Mouse (Mus musculus) adrenal gland, adult 2 months (tissue): ENCODE measurements at regions not wholly inside any gene's neighbourhood (a gene's known extent, or its start where the extent isn't known, plus 50 kb on each side); places are given as distances from the start of the nearest gene placed in this dataset.
"Not testable (repeated sequence)": the region's sequence is repeated elsewhere in the genome, so short reads cannot be mapped to it uniquely, and the experiment has no call there.

ENCODE experiments used
- DNase-seq: peaks from one replicate; pipeline ENCODE4 v3.0.0; 2021

DNA sequence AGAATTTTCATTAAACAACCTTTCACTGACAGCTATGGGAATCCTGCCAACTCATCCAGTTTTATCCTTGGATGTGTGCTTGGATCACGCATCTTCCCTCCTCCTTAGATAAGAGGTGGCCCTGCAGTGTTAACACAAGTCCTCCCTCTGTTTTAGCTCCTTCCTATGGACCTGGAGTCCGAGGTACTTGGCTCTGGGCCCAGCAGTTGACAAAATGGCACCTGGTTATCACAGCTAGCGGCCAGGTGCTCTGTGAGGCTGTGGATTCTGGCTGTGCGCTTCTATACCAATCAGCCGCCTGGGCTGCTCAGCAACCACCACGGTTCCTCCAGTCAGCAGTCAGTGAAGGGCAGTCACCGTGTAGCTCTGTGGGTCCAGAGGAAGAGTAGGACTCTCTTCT, 157.4 kb downstream of the Prdm2 start:
- peak; percentile 42 for DNase-seq

DNA sequence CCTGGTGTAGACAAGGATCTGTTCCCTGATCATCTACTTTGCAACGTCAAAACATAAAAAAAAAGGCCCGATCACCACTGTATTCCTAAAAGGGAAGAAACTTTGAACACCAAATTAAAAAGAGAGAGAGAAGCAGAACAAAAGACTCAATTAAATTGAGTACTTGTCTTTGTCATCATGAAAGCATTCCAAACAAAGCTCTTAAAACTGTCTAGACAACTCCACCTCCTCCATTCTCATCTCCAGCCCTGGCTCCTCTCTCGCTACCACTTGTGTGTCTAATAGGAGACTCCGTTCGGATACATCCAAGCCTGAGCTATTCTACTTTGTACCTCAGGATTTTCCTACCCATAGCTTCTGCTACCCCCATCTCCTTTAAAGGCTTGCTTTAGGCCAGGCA, 159.8 kb downstream of the Prdm2 start:
- no peak for DNase-seq

DNA sequence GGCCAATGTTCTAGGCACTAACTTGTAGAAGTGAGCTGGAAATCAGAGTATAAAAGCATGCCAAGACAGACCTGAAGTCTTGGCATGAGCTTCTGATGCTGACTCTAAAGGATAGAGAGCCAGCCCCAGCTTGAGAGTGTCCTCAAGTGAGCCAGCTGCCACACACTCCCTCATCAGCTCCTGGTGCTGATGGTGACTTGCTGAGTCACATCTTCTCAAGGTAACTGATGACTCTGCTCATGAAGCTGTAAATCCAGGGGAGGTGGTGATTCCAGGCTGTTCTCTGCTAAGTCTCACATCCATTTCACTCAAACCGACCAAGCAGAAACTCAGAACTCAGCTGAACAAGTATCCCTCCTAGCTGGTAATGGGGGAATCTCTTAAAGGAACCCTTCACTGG, 161.6 kb downstream of the Prdm2 start:
- DNase-seq: peak; percentile 60

DNA sequence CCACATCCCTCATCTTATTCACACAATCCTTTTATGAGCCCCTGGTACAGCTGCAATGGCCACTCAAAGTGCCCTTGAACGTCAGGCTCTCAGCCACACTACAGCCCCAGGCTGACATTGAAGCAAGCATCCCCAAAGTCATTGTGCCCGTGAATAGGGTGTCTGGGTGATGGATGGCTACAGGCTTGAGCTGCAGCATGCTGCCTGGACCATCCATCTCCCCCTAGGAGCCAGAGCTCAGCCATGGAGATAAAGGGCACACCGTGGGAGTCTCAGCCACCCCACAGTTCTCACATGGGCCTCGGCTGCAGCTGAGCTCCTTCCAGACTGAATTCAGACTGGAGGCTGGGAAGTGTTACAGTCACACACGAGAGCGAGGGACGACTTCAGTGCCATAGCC, 167.6 kb downstream of the Prdm2 start:
- no peak for DNase-seq

DNA sequence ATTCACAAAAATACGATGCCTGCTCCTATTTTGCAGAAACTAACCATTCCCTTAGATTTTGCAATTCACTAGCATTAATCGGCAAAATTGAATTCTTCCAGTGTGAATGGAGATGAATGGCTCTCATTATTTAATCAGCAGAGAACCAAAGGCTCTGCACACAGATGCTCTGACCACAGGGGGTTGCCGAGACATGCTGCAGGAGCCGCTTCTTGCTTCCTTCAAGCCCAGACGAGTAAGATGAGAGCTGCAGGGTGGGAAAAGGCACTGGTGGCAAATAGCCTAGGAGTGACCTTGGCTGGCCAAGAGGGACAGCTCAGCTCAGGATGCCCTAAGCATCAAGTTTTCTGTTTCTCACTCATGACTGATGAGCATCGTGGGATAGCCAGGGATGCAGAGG, 170.0 kb downstream of the Prdm2 start:
- DNase-seq: no peak

DNA sequence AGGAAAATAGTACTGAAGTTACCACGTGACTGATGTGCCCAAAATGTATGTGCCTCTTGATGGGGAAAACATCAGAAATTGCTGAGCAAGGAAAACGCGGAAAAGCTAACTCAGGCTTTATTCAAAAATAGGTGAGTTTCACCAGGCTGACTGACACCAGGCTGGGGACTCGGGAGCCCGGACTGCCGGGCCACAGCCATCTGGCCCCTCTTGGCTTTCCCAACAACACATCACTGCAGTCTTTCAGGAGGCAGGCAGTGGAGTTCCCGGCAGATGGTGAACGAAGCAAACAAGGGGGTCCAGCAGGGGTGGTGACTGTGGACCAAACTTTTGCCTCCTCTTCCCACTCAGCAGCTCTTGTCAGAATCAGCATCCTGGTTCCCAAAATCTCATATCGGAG, 174.2 kb downstream of the Prdm2 start:
- no peak for DNase-seq

DNA sequence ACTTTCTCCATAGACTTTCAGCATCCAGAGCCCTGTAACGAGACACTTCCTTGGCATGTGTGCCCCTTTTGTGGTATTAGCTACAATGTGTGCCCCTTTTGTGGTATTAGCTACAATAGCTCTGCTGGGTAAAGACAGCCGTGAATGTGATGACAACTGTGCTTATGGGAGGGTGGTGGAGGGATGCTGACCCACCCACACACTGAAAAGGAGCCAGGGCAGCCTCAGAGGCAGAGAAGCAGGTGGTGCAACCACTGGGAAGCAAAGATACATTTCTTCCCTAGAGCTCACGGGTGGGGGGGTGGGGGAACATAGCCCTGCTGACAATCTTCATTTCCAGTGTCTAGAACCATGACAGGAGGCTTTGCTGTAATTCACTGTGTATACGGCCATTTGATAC, 176.1 kb downstream of the Prdm2 start:
- no peak for DNase-seq

DNA sequence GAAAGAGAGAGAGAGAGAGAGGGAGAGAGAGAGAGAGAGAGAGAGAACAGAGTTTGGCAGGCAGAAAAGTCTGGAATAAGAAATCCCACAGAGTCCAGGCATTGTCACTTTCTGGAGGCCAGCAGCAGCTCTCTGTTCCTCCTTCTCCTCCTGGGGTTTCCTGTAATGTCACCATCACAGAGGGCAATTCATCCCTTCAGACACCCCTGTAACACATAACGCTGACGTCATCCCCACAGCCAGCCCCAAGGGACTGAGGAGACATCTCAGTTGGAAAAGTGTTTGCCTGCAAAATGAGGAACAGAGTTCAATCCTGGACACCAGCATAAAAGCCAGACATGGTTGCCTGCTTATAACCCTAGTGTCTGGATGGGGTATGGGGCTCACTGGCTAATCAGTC, 177.7 kb downstream of the Prdm2 start:
- not testable (repeated sequence) for DNase-seq

DNA sequence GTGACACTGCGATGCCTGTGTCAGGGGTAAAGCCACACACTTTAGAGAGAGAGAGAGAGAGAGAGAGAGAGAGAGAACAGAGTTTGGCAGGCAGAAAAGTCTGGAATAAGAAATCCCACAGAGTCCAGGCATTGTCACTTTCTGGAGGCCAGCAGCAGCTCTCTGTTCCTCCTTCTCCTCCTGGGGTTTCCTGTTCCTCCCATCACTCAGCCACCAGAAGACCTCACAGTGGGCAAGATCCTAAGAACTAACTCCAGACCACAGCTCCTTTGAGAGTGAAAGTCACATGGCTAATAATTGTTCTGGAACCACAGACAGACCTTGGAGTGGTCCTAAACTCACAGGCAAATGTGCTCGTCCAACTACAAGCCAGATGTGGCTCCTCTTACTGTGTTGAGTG, 178.5 kb downstream of the Prdm2 start:
- DNase-seq: not testable (repeated sequence)

DNA sequence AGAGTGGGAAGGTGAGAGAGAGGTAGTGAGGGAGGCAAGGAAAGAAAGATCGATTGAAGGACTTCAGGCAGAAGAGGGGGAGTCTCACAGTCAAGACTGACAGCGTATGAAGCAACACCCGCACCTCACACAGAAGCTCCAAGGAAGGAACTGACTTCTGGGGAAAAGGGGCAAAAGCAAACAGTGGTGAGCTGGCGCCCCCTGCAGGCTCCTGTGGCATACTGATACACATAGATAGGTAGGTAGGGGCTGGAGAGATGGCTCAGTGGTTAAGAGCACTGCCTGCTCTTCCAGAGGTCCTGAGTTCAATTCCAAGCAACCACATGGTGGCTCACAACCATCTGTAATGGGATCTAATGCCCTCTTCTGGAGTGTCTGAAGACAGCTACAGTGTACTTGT, 183.0 kb downstream of the Prdm2 start:
- DNase-seq: not testable (repeated sequence)

DNA sequence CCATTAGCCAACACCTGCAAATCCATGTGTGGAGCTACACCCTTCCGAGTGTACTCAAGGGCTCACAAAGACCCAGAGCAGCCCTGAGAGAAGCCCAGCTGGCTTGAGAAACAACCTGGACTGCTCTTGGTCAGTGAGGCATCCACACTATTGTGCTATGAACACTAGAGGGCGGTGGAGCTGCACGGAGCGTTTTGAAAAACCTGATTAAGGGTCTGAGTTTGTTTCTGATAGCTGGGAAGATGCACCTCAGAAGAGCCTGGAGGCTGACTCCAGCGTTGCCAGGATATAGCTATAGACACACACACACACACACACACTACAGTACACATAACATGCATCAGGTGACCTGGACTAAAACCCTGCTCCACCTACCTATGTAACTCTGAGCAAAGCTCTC, 185.5 kb downstream of the Prdm2 start:
- DNase-seq: peak; percentile 67

DNA sequence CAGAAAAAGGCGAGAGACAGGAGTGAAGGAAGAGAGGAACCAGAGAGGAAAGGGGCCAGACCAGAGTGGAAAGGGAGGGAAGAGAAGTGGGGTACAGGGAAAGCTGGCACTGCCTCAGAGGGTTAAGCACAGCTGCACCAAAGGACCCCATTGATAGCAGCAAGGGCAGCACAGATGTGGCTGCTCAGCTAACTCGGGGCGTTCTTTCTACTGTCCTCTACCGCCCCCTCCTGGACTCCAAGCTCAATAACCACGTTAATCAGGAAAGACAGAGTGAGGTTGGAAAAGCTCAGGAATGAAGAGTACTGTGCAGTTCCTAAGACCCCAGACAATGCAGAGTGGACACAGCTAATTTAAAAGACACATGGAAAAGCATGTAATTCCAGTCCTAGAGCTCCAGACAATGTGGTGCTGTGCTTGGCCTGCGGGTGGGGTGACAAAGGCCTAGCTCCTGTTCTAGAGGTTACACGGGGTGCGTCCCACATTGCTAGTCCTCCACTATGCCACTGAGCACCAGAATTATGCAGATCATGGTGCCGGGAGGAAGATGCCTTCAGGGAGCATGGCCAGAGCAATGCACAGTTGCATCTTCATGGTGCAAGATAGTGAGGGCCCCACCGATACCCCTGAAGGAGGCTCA, 191.4 kb downstream of the Prdm2 start:
- DNase-seq: peak; percentile 54

DNA sequence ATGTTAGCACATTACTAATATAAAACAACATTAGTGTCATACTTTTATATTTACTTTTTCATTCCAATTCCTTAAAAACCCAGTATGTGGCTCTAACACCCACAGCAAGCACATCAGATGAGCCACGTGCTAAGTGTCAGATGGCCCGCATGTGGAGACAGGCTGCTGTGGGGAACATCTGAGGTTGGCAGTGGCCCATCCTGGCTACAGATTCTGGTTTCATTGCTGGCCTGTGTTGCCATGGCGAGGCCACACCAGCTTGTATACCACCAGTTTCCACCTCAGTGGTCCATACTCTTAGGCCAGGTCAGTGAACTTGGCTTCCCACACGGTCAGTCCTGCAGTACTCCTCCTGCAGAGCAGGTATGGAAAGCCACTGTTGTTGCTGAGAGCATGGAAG, 192.1 kb downstream of the Prdm2 start:
- DNase-seq: no peak

DNA sequence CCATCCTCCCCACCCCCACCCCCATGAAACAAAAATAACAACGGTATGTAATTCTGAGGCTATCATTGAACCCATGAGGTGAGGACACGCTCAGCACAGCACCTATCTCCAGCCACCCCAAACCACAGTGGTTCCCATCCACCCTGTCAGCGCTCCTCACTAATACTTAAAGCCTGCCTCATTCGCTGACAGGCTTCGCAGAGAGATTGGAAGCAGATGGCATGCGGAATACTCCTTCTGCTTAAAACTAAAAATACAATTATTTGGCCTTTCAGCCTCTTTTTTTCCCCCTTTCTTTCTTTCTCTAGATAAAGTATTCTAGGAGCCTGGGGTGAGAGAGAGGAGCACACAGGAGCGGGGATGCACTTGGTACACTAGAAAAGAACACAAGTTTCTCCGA, 199.9 kb downstream of the Prdm2 start:
- DNase-seq: no peak

DNA sequence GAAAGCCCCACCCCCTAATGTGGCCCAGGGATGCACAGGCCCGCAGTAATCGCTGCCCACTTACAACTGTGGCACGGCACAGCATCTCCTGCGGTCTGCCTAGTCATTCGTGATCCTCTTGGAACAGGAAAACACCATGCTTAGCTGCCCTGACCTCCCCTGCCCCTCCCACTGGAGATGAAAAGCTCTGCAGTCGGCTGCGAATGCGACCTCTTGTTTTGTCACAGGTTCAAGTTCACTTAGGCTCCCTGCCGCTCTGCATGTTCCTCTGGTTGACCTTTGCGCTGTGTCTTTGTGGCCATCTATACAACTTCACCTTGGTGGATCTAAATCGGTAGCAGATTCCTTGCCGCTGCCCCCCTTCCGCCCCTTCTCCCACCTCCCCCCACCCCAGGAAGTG, 210.8 kb downstream of the Prdm2 start:
- DNase-seq: no peak

DNA sequence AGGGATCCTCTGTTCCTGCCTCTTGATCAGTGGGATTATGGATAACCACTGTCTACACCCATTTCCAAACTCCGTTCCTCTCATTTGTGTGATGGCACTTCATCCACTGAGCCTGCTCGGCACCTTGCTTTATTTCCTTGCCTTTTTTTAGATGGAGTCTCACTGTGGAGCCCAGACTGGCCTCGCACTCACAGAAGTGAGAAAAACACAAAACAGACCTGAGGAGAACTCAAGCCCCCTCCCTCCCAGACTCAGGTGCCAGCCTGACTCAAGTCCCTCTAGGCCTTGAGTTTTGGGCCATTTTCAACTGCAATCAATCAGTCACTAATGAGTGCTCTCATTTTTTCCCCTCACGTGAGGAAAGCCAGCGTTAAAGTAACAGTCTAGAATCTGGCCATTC, 211.3 kb downstream of the Prdm2 start:
- no peak for DNase-seq

DNA sequence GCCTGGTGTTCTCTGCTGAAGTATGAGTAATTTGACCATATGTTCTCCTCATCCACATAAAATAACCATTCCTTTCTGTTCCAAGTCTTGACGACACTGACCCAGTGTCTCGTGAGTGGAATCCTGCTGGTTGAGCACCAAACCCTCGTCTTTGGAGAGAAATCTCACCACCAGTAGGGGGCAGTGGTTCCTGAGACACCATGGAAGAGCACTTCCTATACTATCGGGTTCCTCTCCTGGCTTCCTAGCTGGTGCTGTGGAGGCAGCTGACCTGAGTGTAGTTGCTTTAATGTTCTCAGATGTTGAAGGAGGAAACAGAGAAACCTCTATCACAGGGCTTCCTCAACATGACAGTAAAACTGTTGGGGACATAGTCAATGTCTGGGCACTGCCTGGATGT, 216.4 kb downstream of the Prdm2 start:
- no peak for DNase-seq

DNA sequence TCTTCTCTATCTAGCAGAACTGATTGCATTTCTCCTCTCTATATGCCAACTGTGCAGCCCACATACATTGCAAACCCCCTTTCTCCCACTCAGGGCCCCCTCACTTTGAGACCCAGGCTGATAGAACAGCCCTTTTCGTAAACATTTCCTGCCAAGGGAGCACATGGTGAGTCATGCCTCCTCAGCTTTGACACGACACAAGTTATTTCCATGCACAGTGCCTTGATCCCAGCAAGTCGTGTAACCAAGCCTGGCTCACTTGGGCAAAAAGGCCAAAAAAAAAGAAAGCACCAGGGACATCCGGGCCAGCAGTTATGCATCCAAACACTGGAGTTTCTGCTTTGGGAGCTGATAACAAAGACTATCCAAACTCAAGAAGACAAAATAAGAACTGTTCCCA, 221.4 kb downstream of the Prdm2 start:
- peak; percentile 6 for DNase-seq

DNA sequence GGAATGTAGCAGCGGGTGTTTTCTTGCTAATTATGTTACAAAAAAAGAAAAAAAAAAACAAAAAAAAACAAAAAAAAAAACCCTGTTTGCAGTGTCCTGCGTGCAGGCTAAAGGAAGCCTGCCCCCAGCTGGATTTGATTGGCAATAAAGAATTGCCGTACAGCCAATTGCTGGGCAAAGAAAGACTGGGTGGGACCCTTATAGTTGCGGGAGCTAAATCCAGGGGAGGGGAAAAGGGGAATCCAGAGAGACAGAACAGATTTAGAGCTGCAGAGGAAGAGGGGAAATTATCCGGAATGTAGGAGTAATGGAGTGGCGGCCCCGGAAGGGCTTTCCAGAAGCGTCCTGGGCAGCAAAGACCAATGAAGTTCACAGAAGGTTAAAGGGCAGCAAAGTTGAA, 223.6 kb downstream of the Prdm2 start:
- no peak for DNase-seq

DNA sequence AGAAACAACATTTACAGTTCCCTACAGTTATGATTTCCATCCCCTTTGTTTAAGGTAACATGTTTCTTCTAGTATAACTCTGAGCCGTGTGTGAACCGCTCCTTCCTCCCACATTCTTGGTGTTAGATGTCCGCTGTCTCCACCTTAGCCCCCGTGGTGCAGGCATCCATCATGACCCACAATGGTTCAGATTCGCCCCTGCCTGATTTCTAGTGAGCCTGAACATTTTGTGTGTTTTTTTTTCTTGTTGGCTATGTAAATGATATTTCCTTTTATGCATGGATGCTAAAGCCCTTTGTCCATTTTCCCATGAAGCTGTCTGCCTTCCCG, 229.5 kb downstream of the Prdm2 start:
- no peak for DNase-seq

DNA sequence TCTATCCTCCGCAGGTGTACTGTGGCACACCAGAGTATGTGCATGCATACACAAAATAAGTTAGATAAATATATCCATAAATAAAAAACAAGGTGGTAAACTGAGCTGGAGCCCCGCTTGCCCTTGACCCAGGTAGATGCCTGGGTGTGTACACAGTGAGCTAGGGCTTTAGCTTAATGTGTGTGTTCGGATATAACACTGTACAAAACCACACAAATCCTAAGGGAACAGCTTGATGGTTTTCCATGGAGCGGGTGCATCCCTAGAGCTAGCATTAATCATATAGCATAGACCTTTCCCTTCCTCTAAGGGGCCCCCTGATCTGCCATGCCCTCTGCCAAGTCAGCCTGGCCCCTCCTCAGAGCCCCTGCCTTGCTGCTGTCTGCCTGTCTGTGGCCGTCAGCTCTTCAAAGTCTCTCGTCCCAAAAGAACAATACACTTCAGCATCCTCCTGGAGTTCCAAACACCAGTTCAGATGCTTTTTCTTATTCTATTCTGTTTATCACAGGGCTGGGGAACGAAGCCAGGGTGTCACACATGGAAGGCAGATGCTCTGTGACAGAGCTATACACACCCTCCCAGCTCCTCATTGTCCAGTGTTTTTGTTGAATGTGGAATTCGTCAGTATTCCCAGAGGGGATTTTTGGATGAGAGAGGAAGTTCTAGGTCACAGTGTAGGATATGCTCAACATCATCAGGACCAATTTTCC, 230.1 kb downstream of the Prdm2 start:
- DNase-seq: no peak

DNA sequence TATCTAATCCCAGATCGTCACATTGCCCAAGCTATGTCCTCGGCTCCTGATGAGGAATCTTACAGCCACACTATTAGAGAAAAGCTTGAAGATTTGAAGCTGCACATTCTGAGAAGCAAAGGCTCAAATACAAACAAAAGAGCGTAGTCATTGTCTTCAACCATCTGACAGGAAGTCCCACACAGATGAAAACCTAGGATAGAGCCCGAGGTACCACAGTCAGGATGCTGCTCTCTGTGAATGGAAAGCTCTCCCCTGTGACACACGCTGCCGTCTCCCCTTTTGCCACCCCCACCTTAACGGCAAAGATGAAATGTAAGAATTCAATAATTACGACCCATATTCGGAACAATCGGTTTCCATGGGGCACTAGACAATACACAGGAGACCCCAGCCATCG, 237.2 kb downstream of the Prdm2 start:
- no peak for DNase-seq

DNA sequence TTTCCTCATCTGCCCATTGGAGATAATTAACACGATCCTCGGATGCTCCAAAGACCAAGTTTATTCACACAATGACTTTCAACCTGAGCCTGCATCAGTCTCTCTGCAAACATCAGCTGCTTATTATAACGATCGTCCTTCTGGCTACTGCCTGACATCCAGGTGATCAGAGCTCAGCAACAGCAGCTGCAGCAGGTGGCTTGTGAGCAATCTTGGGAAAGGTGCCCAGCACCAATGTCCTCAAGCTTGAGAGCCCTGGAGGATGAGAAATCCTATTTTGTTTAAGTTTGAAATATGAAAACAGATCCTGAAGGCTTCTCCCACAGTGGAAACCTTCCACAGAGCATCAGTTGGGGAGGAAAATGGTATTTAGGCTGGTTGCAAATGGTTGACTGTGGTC, 242.8 kb downstream of the Prdm2 start:
- DNase-seq: no peak

DNA sequence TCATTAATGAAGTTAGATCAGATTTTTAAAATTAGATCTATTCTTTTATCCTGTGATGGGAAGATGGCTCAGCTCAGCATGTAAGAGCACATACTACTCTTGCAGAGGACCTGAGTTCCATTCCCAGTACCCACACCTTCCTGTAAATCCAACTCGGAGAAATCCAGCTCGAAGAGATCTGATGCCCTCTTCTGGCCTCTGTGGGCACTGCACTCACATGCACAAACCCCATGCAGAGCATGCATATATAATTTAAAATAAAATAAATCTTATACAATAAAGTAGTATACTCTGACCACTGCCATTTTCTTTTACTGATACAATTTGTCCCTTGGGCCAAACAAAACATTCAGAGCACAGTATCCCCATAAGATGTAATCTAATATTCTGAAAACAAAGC, 245.2 kb downstream of the Prdm2 start:
- DNase-seq: no peak
